Mouse (Mus musculus) ES-E14 (cell line): ENCODE results near the gene Itpr1. TPM values are rescaled to one million over a fixed set of nuclear protein-coding genes. Genes with fewer than 3 reads are reported as not detected.

ENCODE experiments used
- DNase-seq: peaks from one replicate; pipeline ENCODE4 v3.0.0-alpha.2; 2013; ENCODE audit warnings: low read depth, low spot score
- H3K27ac ChIP-seq: 2 replicates; pipeline ENCODE4 v1.5.1; 2012; ENCODE audit warnings: low read depth, mild to moderate bottlenecking, low read length, moderate library complexity, mixed read lengths; ENCODE audit not compliant: poor library complexity, insufficient read depth, severe bottlenecking
- H3K36me3 ChIP-seq: 2 replicates; pipeline ENCODE4 v1.6.1; 2012; ENCODE audit warnings: mild to moderate bottlenecking, low read length, moderate library complexity, mixed read lengths; ENCODE audit not compliant: control insufficient read depth, poor library complexity, insufficient read depth, severe bottlenecking
- H3K4me1 ChIP-seq, 2 experiments: fragments of 150-350 bp in 1 of 2; sonication (generic) in 1 of 2; 2 replicates each; pipeline ENCODE4 v1.6.1; 2012; ENCODE audit warnings: low read length in 2 of 2, mild to moderate bottlenecking in 1 of 2, mixed read lengths in 1 of 2; ENCODE audit not compliant: control insufficient read depth in 2 of 2, insufficient read depth in 2 of 2, poor library complexity in 1 of 2
- H3K4me3 ChIP-seq, 2 experiments: fragments of 150-350 bp in 1 of 2; sonication (generic) in 1 of 2; 2 replicates each; pipeline ENCODE4 v1.5.1; 2012; ENCODE audit warnings: low read length in 2 of 2, low read depth in 1 of 2, mild to moderate bottlenecking in 1 of 2, mixed read lengths in 1 of 2; ENCODE audit not compliant: insufficient read depth in 1 of 2, poor library complexity in 1 of 2, severe bottlenecking in 1 of 2
- H3K9ac ChIP-seq: 2 replicates; pipeline ENCODE4 v1.6.1; 2012; ENCODE audit warnings: low read depth, mild to moderate bottlenecking, low read length, mixed read lengths; ENCODE audit not compliant: poor library complexity, insufficient read depth, severe bottlenecking
- H3K9me3 ChIP-seq: fragments of 150-350 bp; sonication (generic); 2 replicates; pipeline ENCODE4 v1.6.1; 2012; ENCODE audit warnings: low read depth, mild to moderate bottlenecking, low read length; ENCODE audit not compliant: control insufficient read depth, insufficient read depth
- CHD2 ChIP-seq: IDR thresholded peaks from 2 replicates; pipeline ENCODE4 v1.6.1; 2014; ENCODE audit warnings: mild to moderate bottlenecking, low read depth, low read length, inconsistent platforms
- HCFC1 ChIP-seq: IDR thresholded peaks from 2 replicates; pipeline ENCODE4 v1.6.1; 2012; ENCODE audit warnings: low read length, inconsistent platforms, borderline replicate concordance; ENCODE audit not compliant: insufficient read depth
- MAFK ChIP-seq: IDR thresholded peaks from 2 replicates; pipeline ENCODE4 v1.6.1; 2014; ENCODE audit warnings: mild to moderate bottlenecking, low read depth, low read length, inconsistent platforms; ENCODE audit not compliant: insufficient read depth
- ZC3H11A ChIP-seq: IDR thresholded peaks from 2 replicates; pipeline ENCODE4 v1.6.1; 2012; ENCODE audit warnings: low read depth, mild to moderate bottlenecking, inconsistent platforms, low read length, borderline replicate concordance
- ZNF384 ChIP-seq: IDR thresholded peaks from 2 replicates; pipeline ENCODE4 v1.6.1; 2012; ENCODE audit warnings: low read depth, low read length, inconsistent platforms
- in situ Hi-C, 2 experiments: fragments of 600-800 bp; cut with MboI; formaldehyde crosslinking; loops; one replicate each; pipeline ENCODE4 v1.15.1; 2025; ENCODE audit warnings: low sequenced_read_pairs in 2 of 2, inconsistent platforms in 1 of 2; ENCODE audit not compliant: unreplicated experiment in 2 of 2
- total RNA-seq: library from RNA; depleted of rRNA; stranded (reverse); fragments of 300-350 nt; gene quantifications from 2 replicates; pipeline ENCODE4 v1.2.3, GENCODE M21; 2012

Itpr1 gene
- total RNA-seq, 1 experiment: 52.8 TPM

GRCm38 (mm10) chr6:108249918-108250225 is 37.0 kb downstream of the Itpr1 start:
- in situ Hi-C loops: no loop called here
- no peak overlapping the region for H3K9ac ChIP-seq
- no peak overlapping the region for H3K4me3 ChIP-seq
- no peaks in the 10 kb centered on the region for H3K36me3 ChIP-seq
- TF ChIP-seq CHD2 (no peak), HCFC1 (no peak), ZNF384 (no peak), ZC3H11A (no peak), MAFK (no peak)
- H3K27ac ChIP-seq: no peak overlapping the region
- H3K4me1 ChIP-seq: peaks cover 0 to 18% of the 10 kb centered on the region in 2 experiments; a peak in 2 of 4 replicates
- H3K9me3 ChIP-seq: no peaks in the 10 kb centered on the region
- no peak for DNase-seq

GRCm38 (mm10) chr6:108250416-108250815 is 37.5 kb downstream of the Itpr1 start:
- in situ Hi-C loops: no loop called here
- Histone ChIP-seq H3K9me3 (no peaks in the 10 kb centered on the region), H3K4me3 (no peak overlapping the region), H3K9ac (no peak overlapping the region), H3K27ac (no peak overlapping the region), H3K36me3 (no peaks in the 10 kb centered on the region), H3K4me1 (peaks cover 0 to 18% of the 10 kb centered on the region in 2 experiments; a peak in 2 of 4 replicates)
- DNase-seq: no peak
- no peak for TF ChIP-seq HCFC1
- no peak for TF ChIP-seq ZC3H11A
- TF ChIP-seq CHD2: no peak
- no peak for TF ChIP-seq MAFK

- Histone ChIP-seq H3K9me3 (no peaks in the 10 kb centered on the region), H3K27ac (no peak overlapping the region), H3K4me1 (peaks cover 0 to 21% of the 10 kb centered on the region in 2 experiments; a peak in 2 of 4 replicates), H3K4me3 (no peak overlapping the region), H3K36me3 (no peaks in the 10 kb centered on the region), H3K9ac (no peak overlapping the region)
- TF ChIP-seq ZNF384 (no peak), CHD2 (no peak), HCFC1 (no peak), MAFK (no peak), ZC3H11A (no peak)
- no peak for DNase-seq
- in situ Hi-C loops: no loop called here
Observed at GRCm38 (mm10) chr6:108252565-108253360, 39.9 kb downstream of the Itpr1 start.

- Histone ChIP-seq H3K9me3 (no peaks in the 10 kb centered on the region), H3K36me3 (no peaks in the 10 kb centered on the region), H3K4me1 (peaks cover 5 to 15% of the 10 kb centered on the region in 2 experiments; a peak in 2 of 4 replicates), H3K9ac (no peak overlapping the region), H3K27ac (no peak overlapping the region), H3K4me3 (no peak overlapping the region)
- no peak for DNase-seq
- in situ Hi-C loops: no loop called here
- TF ChIP-seq CHD2: no peak
- TF ChIP-seq HCFC1: no peak
- TF ChIP-seq ZNF384: no peak
- no peak for TF ChIP-seq MAFK
- no peak for TF ChIP-seq ZC3H11A
Observed at GRCm38 (mm10) chr6:108254132-108255064, 41.5 kb downstream of the Itpr1 start.
